Mouse (Mus musculus): ENCODE results near the gene Itga9.

The Itga9 gene

GRCm38 (mm10) chr9:118607701-118608401 lies 1.4 kb downstream of the Itga9 start:
- peak; percentile 49 for DNase-seq (ENCODE audit: extremely low spot score)

GRCm38 (mm10) chr9:118608556-118608955 lies 2.1 kb downstream of the Itga9 start:
- DNase-seq (ENCODE audit: extremely low spot score), result no peak

GRCm38 (mm10) chr9:118610060-118610459 lies 3.6 kb downstream of the Itga9 start:
- DNase-seq (ENCODE audit: extremely low spot score), result no peak

- no peak for DNase-seq (ENCODE audit: extremely low spot score)
Observed at GRCm38 (mm10) chr9:118611111-118611541, 4.6 kb downstream of the Itga9 start.

- DNase-seq (ENCODE audit: extremely low spot score), result no peak
Observed at GRCm38 (mm10) chr9:118611958-118612581, 5.6 kb downstream of the Itga9 start.

GRCm38 (mm10) chr9:118617237-118617636 lies 10.7 kb downstream of the Itga9 start:
- DNase-seq (ENCODE audit: extremely low spot score), result no peak

- no peak for DNase-seq (ENCODE audit: extremely low spot score)
Observed at GRCm38 (mm10) chr9:118618732-118619250, 12.3 kb downstream of the Itga9 start.

GRCm38 (mm10) chr9:118620807-118621206 lies 14.3 kb downstream of the Itga9 start:
- no peak for DNase-seq (ENCODE audit: extremely low spot score)

- no peak for DNase-seq (ENCODE audit: extremely low spot score)
Observed at GRCm38 (mm10) chr9:118621691-118622090, 15.2 kb downstream of the Itga9 start.

GRCm38 (mm10) chr9:118622376-118623166 lies 16.1 kb downstream of the Itga9 start:
- no peak for DNase-seq (ENCODE audit: extremely low spot score)

GRCm38 (mm10) chr9:118623483-118623882 lies 17.0 kb downstream of the Itga9 start:
- peak; percentile 33 for DNase-seq (ENCODE audit: extremely low spot score)

- DNase-seq (ENCODE audit: extremely low spot score), result no peak
Observed at GRCm38 (mm10) chr9:118624146-118624545, 17.7 kb downstream of the Itga9 start.

- no peak for DNase-seq (ENCODE audit: extremely low spot score)
Observed at GRCm38 (mm10) chr9:118629763-118630379, 23.4 kb downstream of the Itga9 start.

- DNase-seq (ENCODE audit: extremely low spot score), result no peak
Observed at GRCm38 (mm10) chr9:118631775-118632757, 25.6 kb downstream of the Itga9 start.

- no peak for DNase-seq (ENCODE audit: extremely low spot score)
Observed at GRCm38 (mm10) chr9:118632758-118633143, 26.3 kb downstream of the Itga9 start.

GRCm38 (mm10) chr9:118638642-118639210 lies 32.2 kb downstream of the Itga9 start:
- DNase-seq (ENCODE audit: extremely low spot score), result no peak

- DNase-seq (ENCODE audit: extremely low spot score), result no peak
Observed at GRCm38 (mm10) chr9:118645698-118646355, 39.3 kb downstream of the Itga9 start.

GRCm38 (mm10) chr9:118647495-118647894 lies 41.0 kb downstream of the Itga9 start:
- DNase-seq (ENCODE audit: extremely low spot score), result no peak

GRCm38 (mm10) chr9:118650976-118651375 lies 44.5 kb downstream of the Itga9 start:
- no peak for DNase-seq (ENCODE audit: extremely low spot score)

GRCm38 (mm10) chr9:118651939-118652338 lies 45.4 kb downstream of the Itga9 start:
- DNase-seq (ENCODE audit: extremely low spot score), result no peak

Data from embryo, embryonic 9.5 days (tissue).